In genomic region chr11:115219263-115219662, GRCm38 (mm10) we compare ENCODE assay signal across 9 mouse cellular contexts. TPM values are rescaled to one million over a fixed set of nuclear protein-coding genes. Genes with fewer than 3 reads are reported as not detected.
DNase-seq lines count a peak whose midpoint lies in the region; ATAC-seq lines count a peak whose summit lies in the region.
"Had no signal": no experiment of that assay in that cellular context is flagged by ENCODE, and none has a peak within 500 bp of the region (broad histone marks: within the 10 kb centered on the region; RNA-seq: fewer than 3 reads in every experiment).

No protein-coding gene starts in this region.

- DNase-seq in gastrocnemius, postnatal 25 days: peak; percentile 57
- DNase-seq in gastrocnemius, postnatal 36 days: no peak
- peak; percentile 84 for DNase-seq in NIH3T3 (ENCODE audit: low read depth)
- DNase-seq in heart, postnatal 10 days: peak; percentile 71 to 77
- no peak for DNase-seq in retina, postnatal 1 day
- DNase-seq in ovary, adult 18-20 months (ENCODE audit: low spot score): no peak
- no peak for DNase-seq in cerebellum, adult 18-20 months

- ATAC-seq in megakaryocyte, adult 5-6 weeks (ENCODE audit: poor library complexity, severe bottlenecking): peak; percentile 49

- intact Hi-C loops in gastrocnemius, postnatal 36 days (cut with DNase I): no loop called here
- intact Hi-C loops in heart, postnatal 10 days (cut with DNase I): no loop called here

RNA-seq across cellular contexts. Expression of gene Nat9, which starts 31.6 kb away (rescaled TPM):
- total RNA-seq in gastrocnemius, postnatal 25 days (2021): 10 to 100 TPM; 10.7 to 13.2 TPM
- total RNA-seq in gastrocnemius, postnatal 36 days (2021): 10 to 100 TPM; 10.6 to 12.9 TPM
- 10 to 100 TPM; 14.8 to 19.9 TPM for total RNA-seq in heart, postnatal 10 days (2021)
- total RNA-seq in megakaryocyte, adult 5-6 weeks (2015): 16.1 and 17.7 TPM in 2 replicates
- total RNA-seq in megakaryocyte, adult 5-6 weeks (2017): 23.9 and 36.1 TPM in 2 replicates

RNA-seq across cellular contexts. Expression of gene Tmem104, which starts 32.0 kb away (rescaled TPM):
- 1 to 10 TPM; 4.1 to 5.8 TPM for total RNA-seq in gastrocnemius, postnatal 25 days (2021)
- total RNA-seq in gastrocnemius, postnatal 36 days (2021): 1 to 10 TPM; 4.5 to 6.0 TPM
- total RNA-seq in heart, postnatal 10 days (2021): 10 to 100 TPM; 10.9 TPM
- 23.9 and 25.7 TPM in 2 replicates for total RNA-seq in megakaryocyte, adult 5-6 weeks (2015)
- total RNA-seq in megakaryocyte, adult 5-6 weeks (2017): 6.1 and 8.7 TPM in 2 replicates

RNA-seq across cellular contexts. Expression of gene Grin2c, which starts 47.8 kb away (rescaled TPM):
- total RNA-seq in gastrocnemius, postnatal 25 days (2021): under 1 TPM in 1 of 2 experiments, not detected in 1; 0.05 TPM
- total RNA-seq in gastrocnemius, postnatal 36 days (2021): not detected
- total RNA-seq in heart, postnatal 10 days (2021): not detected
- 0.05 TPM in 1 of 2 replicates, not detected in the other for total RNA-seq in megakaryocyte, adult 5-6 weeks (2015)
- not detected in 2 replicates for total RNA-seq in megakaryocyte, adult 5-6 weeks (2017)
- total RNA-seq: MEL had no signal

RNA-seq across cellular contexts. Expression of gene Slc9a3r1, which starts 56.1 kb away (rescaled TPM):
- 1 to 10 TPM; 2.3 to 3.9 TPM for total RNA-seq in gastrocnemius, postnatal 25 days (2021)
- total RNA-seq in gastrocnemius, postnatal 36 days (2021): 1 to 10 TPM; 2.3 to 3.1 TPM
- 10 to 100 TPM; 11.9 to 17.4 TPM for total RNA-seq in heart, postnatal 10 days (2021)
- 77.6 and 92.0 TPM in 2 replicates for total RNA-seq in megakaryocyte, adult 5-6 weeks (2015)
- total RNA-seq in megakaryocyte, adult 5-6 weeks (2017): 87.5 and 88.7 TPM in 2 replicates

RNA-seq across cellular contexts. Expression of gene Fdxr, which starts 57.6 kb away (rescaled TPM):
- 1 to 10 TPM; 3.6 to 3.8 TPM for total RNA-seq in gastrocnemius, postnatal 25 days (2021)
- total RNA-seq in gastrocnemius, postnatal 36 days (2021): 1 to 10 TPM; 3.6 to 4.4 TPM
- total RNA-seq in heart, postnatal 10 days (2021): 1 to 10 TPM; 7.7 to 9.1 TPM
- 4.4 and 5.6 TPM in 2 replicates for total RNA-seq in megakaryocyte, adult 5-6 weeks (2015)
- 9.9 and 14.3 TPM in 2 replicates for total RNA-seq in megakaryocyte, adult 5-6 weeks (2017)

Comparison
In these comparisons a context has a peak if more than half of its experiments do, and no peak if none do; other contexts are left out.
1. DNase-seq: peak in gastrocnemius, postnatal 25 days (single experiment), NIH3T3 (single experiment) and heart, postnatal 10 days (2 of 2); none in gastrocnemius, postnatal 36 days (0 of 2), retina, postnatal 1 day (single experiment), ovary, adult 18-20 months (single experiment) and cerebellum, adult 18-20 months (0 of 2).